Mouse (Mus musculus) embryonic facial prominence, embryonic 11.5 days (tissue): ENCODE data around the gene Slc16a2. TPM values are rescaled to one million over a fixed set of nuclear protein-coding genes. Genes with fewer than 3 reads are reported as not detected.
"Not testable (repeated sequence)": the region's sequence is repeated elsewhere in the genome, so short reads cannot be mapped to it uniquely, and the experiment has no call there.

Experiments used
- ATAC-seq: fragments of 200-750 bp; cut with Nextera tagmentation; replicated peaks from 2 replicates; pipeline ENCODE4 v1.8.0; 2017; ENCODE audit warnings: low read depth; ENCODE audit not compliant: insufficient number of reproducible peaks, low FRiP score, low TSS enrichment
- DNase-seq: peaks from one replicate; pipeline ENCODE4 v3.0.0-alpha.2; 2015; ENCODE audit warnings: low spot score
- H3K27ac ChIP-seq: fragments of 300-500 bp; sonication (generic); replicated peaks from 2 replicates; pipeline ENCODE4 v1.5.1; 2014; ENCODE audit warnings: mild to moderate bottlenecking, low read depth, low read length, control low read depth
- H3K27me3 ChIP-seq: fragments of 300-500 bp; sonication (generic); 2 replicates; pipeline ENCODE4 v1.6.1; 2014; ENCODE audit warnings: mild to moderate bottlenecking, low read length, moderate library complexity, mixed read lengths; ENCODE audit not compliant: control insufficient read depth, insufficient read depth
- H3K36me3 ChIP-seq: fragments of 300-500 bp; sonication (generic); replicated peaks from 2 replicates; pipeline ENCODE4 v1.6.1; 2014; ENCODE audit warnings: low read depth, mild to moderate bottlenecking, low read length, moderate library complexity, mixed read lengths; ENCODE audit not compliant: control insufficient read depth, insufficient read depth
- H3K4me1 ChIP-seq: fragments of 300-500 bp; sonication (generic); 2 replicates; pipeline ENCODE4 v1.6.1; 2014; ENCODE audit warnings: low read length, mixed read lengths; ENCODE audit not compliant: control insufficient read depth, insufficient read depth
- H3K4me2 ChIP-seq: fragments of 300-500 bp; sonication (generic); 2 replicates; pipeline ENCODE4 v1.6.1; 2014; ENCODE audit warnings: low read depth, mild to moderate bottlenecking, control low read depth, low read length, moderate library complexity
- H3K4me3 ChIP-seq: fragments of 300-500 bp; sonication (generic); 2 replicates; pipeline ENCODE4 v1.5.1; 2014; ENCODE audit warnings: low read depth, low read length, control low read depth
- H3K9ac ChIP-seq: fragments of 300-500 bp; sonication (generic); replicated peaks from 2 replicates; pipeline ENCODE4 v1.6.1; 2014; ENCODE audit warnings: mild to moderate bottlenecking, control low read depth, low read length
- H3K9me3 ChIP-seq: fragments of 300-500 bp; sonication (generic); replicated peaks from 2 replicates; pipeline ENCODE4 v1.6.1; 2016; ENCODE audit warnings: mild to moderate bottlenecking, low read length, inconsistent platforms, mixed read lengths; ENCODE audit not compliant: control insufficient read depth
- WGBS: fragments of 180-500 bp; shearing (Covaris S2); extraction: QIAGEN DNeasy Blood & Tissue Kit; methylation state at CpG from one replicate; pipeline ENCODE4 v1.1.7; 2014; 5-methylcytosine and 5-hydroxymethylcytosine counted together
- polyA plus RNA-seq: library from polyadenylated mRNA; unstranded; fragments of >200 nt; fragmentation: Nextera tagmentation; extraction: Ambion mirVana; gene quantifications from 2 replicates; pipeline ENCODE4 v1.2.1, GENCODE M21; 2014

Slc16a2 gene
- polyA plus RNA-seq, 1 experiment from 2014 or later, result 11.9 TPM

GRCm38 (mm10) chrX:103674674-103675073, 147.1 kb downstream of the Slc16a2 start:
- Histone ChIP-seq H3K4me1 (no peaks in the 10 kb centered on the region), H3K9me3 (no peaks in the 10 kb centered on the region), H3K36me3 (no peaks in the 10 kb centered on the region), H3K27me3 (no peaks in the 10 kb centered on the region; the same call in 1 of the 2 replicates), H3K4me2 (no peak overlapping the region), H3K9ac (no peak overlapping the region), H3K27ac (no peak overlapping the region), H3K4me3 (no peak overlapping the region)
- peak; percentile 9 for DNase-seq
- no peak for ATAC-seq
- WGBS, result 26% methylated on average over 2 of the region's 2 CpGs

GRCm38 (mm10) chrX:103673761-103674160, 148.0 kb downstream of the Slc16a2 start:
- H3K9ac ChIP-seq, result no peak overlapping the region
- H3K27ac ChIP-seq, result no peak overlapping the region
- H3K27me3 ChIP-seq, result no peaks in the 10 kb centered on the region
- no peak overlapping the region for H3K4me2 ChIP-seq
- H3K36me3 ChIP-seq, result no peaks in the 10 kb centered on the region
- H3K4me3 ChIP-seq, result no peak overlapping the region
- no peaks in the 10 kb centered on the region for H3K4me1 ChIP-seq
- no peaks in the 10 kb centered on the region for H3K9me3 ChIP-seq
- no peak for DNase-seq
- WGBS, result 85% methylated on average over 3 of the region's 3 CpGs
- ATAC-seq, result no peak

GRCm38 (mm10) chrX:103670245-103670644, 151.5 kb downstream of the Slc16a2 start:
- no peak for ATAC-seq
- H3K36me3 ChIP-seq, result no peaks in the 10 kb centered on the region
- no peaks in the 10 kb centered on the region for H3K27me3 ChIP-seq
- no peaks in the 10 kb centered on the region for H3K9me3 ChIP-seq
- no peak overlapping the region for H3K9ac ChIP-seq
- no peaks in the 10 kb centered on the region for H3K4me1 ChIP-seq
- no peak overlapping the region for H3K4me2 ChIP-seq
- no peak for DNase-seq
- no peak overlapping the region for H3K27ac ChIP-seq
- H3K4me3 ChIP-seq, result no peak overlapping the region

GRCm38 (mm10) chrX:103664445-103664844, 157.3 kb downstream of the Slc16a2 start:
- not testable (repeated sequence) for H3K4me2 ChIP-seq, H3K27me3 ChIP-seq, H3K4me1 ChIP-seq, H3K36me3 ChIP-seq, H3K9me3 ChIP-seq, H3K9ac ChIP-seq, ATAC-seq, H3K4me3 ChIP-seq, H3K27ac ChIP-seq, DNase-seq
- 81% methylated on average over 10 of the region's 10 CpGs for WGBS

GRCm38 (mm10) chrX:103658985-103659384, 162.8 kb downstream of the Slc16a2 start:
- H3K27me3 ChIP-seq, result 0 out of 2 replicates have a peak, but pooled peaks cover 2% of the 10 kb centered on the region
- H3K36me3 ChIP-seq, result no peaks in the 10 kb centered on the region
- H3K4me3 ChIP-seq, result no peak overlapping the region
- no peaks in the 10 kb centered on the region for H3K9me3 ChIP-seq
- 75% methylated on average over 4 of the region's 4 CpGs for WGBS
- no peak overlapping the region for H3K9ac ChIP-seq
- H3K27ac ChIP-seq, result no peak overlapping the region
- no peak for ATAC-seq
- DNase-seq, result no peak
- H3K4me2 ChIP-seq, result no peak overlapping the region
- H3K4me1 ChIP-seq, result no peaks in the 10 kb centered on the region

GRCm38 (mm10) chrX:103653021-103653420, 168.8 kb downstream of the Slc16a2 start:
- Histone ChIP-seq H3K27ac (no peak overlapping the region), H3K36me3 (no peaks in the 10 kb centered on the region), H3K4me2 (no peak overlapping the region), H3K27me3 (no peaks in the 10 kb centered on the region), H3K9me3 (no peaks in the 10 kb centered on the region), H3K9ac (no peak overlapping the region), H3K4me3 (no peak overlapping the region), H3K4me1 (no peaks in the 10 kb centered on the region)
- ATAC-seq (no peak), DNase-seq (peak; percentile 18)
- 23% methylated on average over 2 of the region's 2 CpGs for WGBS

- DNase-seq, result no peak
- Histone ChIP-seq H3K9me3 (no peaks in the 10 kb centered on the region), H3K36me3 (no peaks in the 10 kb centered on the region), H3K27ac (no peak overlapping the region), H3K4me3 (no peak overlapping the region), H3K4me2 (no peak overlapping the region), H3K4me1 (no peaks in the 10 kb centered on the region), H3K9ac (no peak overlapping the region), H3K27me3 (no peaks in the 10 kb centered on the region)
- no peak for ATAC-seq
- WGBS, result 50% methylated on average over 1 of the region's 1 CpGs
These were observed 169.7 kb downstream of the Slc16a2 start for GRCm38 (mm10) chrX:103652048-103652447.
